ENCODE assay signal across 16 mouse cellular contexts in genomic region chr14:103477281-103477680, GRCm38 (mm10). TPM values are rescaled to one million over a fixed set of nuclear protein-coding genes. Genes with fewer than 3 reads are reported as not detected.
A peak's percentile ranks its signal among the peaks of the same experiment; 100 is the strongest.
DNase-seq lines count a peak whose midpoint lies in the region; ATAC-seq lines count a peak whose summit lies in the region.
"Had no signal": no experiment of that assay in that cellular context is flagged by ENCODE, and none has a peak within 500 bp of the region (broad histone marks: within the 10 kb centered on the region; RNA-seq: fewer than 3 reads in every experiment).

No protein-coding gene starts in this region.

- H3K9ac ChIP-seq in liver, embryonic 16.5 days (ENCODE audit: low read depth, low read length): no peak overlapping the region
- H3K9ac ChIP-seq: heart, embryonic 15.5 days; liver, embryonic 13.5 days; neural tube, embryonic 15.5 days had no signal

- H3K36me3 ChIP-seq in liver, embryonic 16.5 days (ENCODE audit: control insufficient read depth, insufficient read depth): no peaks in the 10 kb centered on the region
- H3K36me3 ChIP-seq: heart, embryonic 15.5 days; liver, embryonic 13.5 days; neural tube, embryonic 15.5 days had no signal

- no peak overlapping the region for H3K4me2 ChIP-seq in liver, embryonic 16.5 days (ENCODE audit: low read depth, low read length)
- H3K4me2 ChIP-seq: heart, embryonic 15.5 days; liver, embryonic 13.5 days; neural tube, embryonic 15.5 days had no signal

- H3K27me3 ChIP-seq in liver, embryonic 16.5 days (ENCODE audit: control insufficient read depth, insufficient read depth, low read depth, low read length): no peaks in the 10 kb centered on the region
- H3K27me3 ChIP-seq: heart, embryonic 15.5 days; liver, embryonic 13.5 days; neural tube, embryonic 15.5 days had no signal

- no peaks in the 10 kb centered on the region for H3K9me3 ChIP-seq in liver, embryonic 16.5 days (replicated peaks; ENCODE audit: control insufficient read depth, low read length)
- H3K9me3 ChIP-seq: heart, embryonic 15.5 days; liver, embryonic 13.5 days; neural tube, embryonic 15.5 days had no signal

- peak overlapping the region; percentile 67 for H3K27ac ChIP-seq in liver, embryonic 16.5 days (ENCODE audit: low read length)
- H3K27ac ChIP-seq: heart, embryonic 15.5 days; liver, embryonic 13.5 days; neural tube, embryonic 15.5 days had no signal

- DNase-seq in liver: no peak
- DNase-seq in CD4-positive, CD25-positive, alpha-beta regulatory T cell, adult 2 months (ENCODE audit: low read depth, low spot score): peak; percentile 69
- DNase-seq in adrenal gland, adult 8-10 months: no peak
- no peak for DNase-seq in urinary bladder, postnatal 10 days (ENCODE audit: low spot score)
- DNase-seq in adrenal gland, postnatal 36 days: no peak
- DNase-seq: cerebellum, adult 18-20 months; gastrocnemius, postnatal 36 days; kidney, postnatal 25 days; liver, embryonic 13.5 days had no signal

- 0 out of 2 replicates have a peak, but pooled peaks have one; percentile 37 for ATAC-seq in liver, embryonic 16.5 days (ENCODE audit: low read depth)
- peak; percentile 77 for ATAC-seq in granulocyte monocyte progenitor cell, adult 5-6 weeks (replicated peaks; ENCODE audit: poor library complexity, severe bottlenecking)
- ATAC-seq in monocyte, adult 5-6 weeks (replicated peaks; ENCODE audit: insufficient number of reproducible peaks, low FRiP score, low TSS enrichment, poor library complexity, severe bottlenecking): peak; percentile 87
- ATAC-seq: intestine, embryonic 16.5 days had no signal

- no peak overlapping the region for H3K4me3 ChIP-seq in liver, embryonic 16.5 days (ENCODE audit: low read depth, low read length)
- H3K4me3 ChIP-seq: heart, embryonic 15.5 days; liver, embryonic 13.5 days; neural tube, embryonic 15.5 days had no signal

- 48% methylated on average over 3 of the region's 3 CpGs for WGBS in liver, embryonic 16.5 days (ENCODE audit: insufficient replicate concordance)

- no peaks in the 10 kb centered on the region for H3K4me1 ChIP-seq in liver, embryonic 16.5 days (ENCODE audit: control insufficient read depth, low read depth, low read length)
- H3K4me1 ChIP-seq: liver, embryonic 13.5 days had no signal

RNA-seq across cellular contexts. Expression of gene Scel, which starts 35.9 kb away (rescaled TPM):
- 0.15 and 0.22 TPM in 2 replicates for polyA plus RNA-seq in liver, embryonic 16.5 days (2015; fragmentation: Nextera tagmentation; extraction: Ambion mirVana)
- 0.38 TPM in 1 of 2 replicates, not detected in the other for total RNA-seq in granulocyte monocyte progenitor cell, adult 5-6 weeks (2014; fragmentation: Nextera tagmentation)
- total RNA-seq in granulocyte monocyte progenitor cell, adult 5-6 weeks (2017): 0.09 TPM in 1 of 2 replicates, not detected in the other
- total RNA-seq in monocyte, adult 5-6 weeks (2017): 0.29 to 2.2 TPM (median 1.3 TPM) in 3 replicates
- total RNA-seq in adrenal gland, adult 8-10 months (2022): under 1 TPM in 3 of 4 experiments, not detected in 1; 0.15 to 0.52 (median 0.23) TPM
- total RNA-seq in adrenal gland, postnatal 36 days (2021): under 1 TPM; 0.26 TPM
- polyA plus RNA-seq: C2C12 had no signal

Comparison
In these comparisons a context has a peak if more than half of its experiments do, and no peak if none do; other contexts are left out.
1. ATAC-seq: peak in every context shown above with its lines; median percentile 87 in monocyte, adult 5-6 weeks; 77 in granulocyte monocyte progenitor cell, adult 5-6 weeks; 37 in liver, embryonic 16.5 days.